24 mouse cellular contexts compared by ENCODE assay signal in the genomic region with DNA sequence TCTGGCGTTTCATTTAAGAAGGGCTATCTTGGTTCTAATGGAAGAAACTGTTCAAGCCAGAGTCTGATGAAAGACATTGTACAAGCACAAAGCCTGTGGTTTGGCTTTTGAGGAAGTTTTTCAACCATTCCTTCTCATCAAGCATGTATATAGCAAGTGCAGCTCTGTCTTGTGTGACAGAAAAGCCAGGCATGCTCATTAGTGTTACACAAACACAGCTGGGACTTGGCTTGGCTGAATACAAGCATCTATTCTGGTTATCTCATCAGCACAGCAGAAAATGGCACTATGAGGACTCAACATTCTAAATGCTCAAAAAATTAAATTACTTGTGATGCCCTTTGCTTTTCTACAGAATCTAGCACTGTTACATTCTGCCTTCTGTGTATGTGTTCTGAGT.
"Had no signal": no experiment of that assay in that cellular context is flagged by ENCODE, and none has a peak within 500 bp of the region (broad histone marks: within the 10 kb centered on the region; RNA-seq: fewer than 3 reads in every experiment).

No protein-coding gene starts in this region.

- H3K9ac ChIP-seq: limb, embryonic 12.5 days; limb, embryonic 15.5 days; liver, embryonic 14.5 days; liver, postnatal 0 days; lung, embryonic 14.5 days; midbrain, embryonic 12.5 days; midbrain, embryonic 15.5 days; neural tube, embryonic 12.5 days; neural tube, embryonic 15.5 days; stomach, embryonic 15.5 days had no signal

- H3K4me1 ChIP-seq: limb, embryonic 12.5 days; limb, embryonic 15.5 days; midbrain, embryonic 12.5 days; midbrain, embryonic 15.5 days; neural tube, embryonic 12.5 days; neural tube, embryonic 15.5 days; stomach, embryonic 15.5 days had no signal

- H3K4me2 ChIP-seq: limb, embryonic 12.5 days; limb, embryonic 15.5 days; liver, embryonic 11.5 days; lung, embryonic 14.5 days; midbrain, embryonic 12.5 days; midbrain, embryonic 15.5 days; neural tube, embryonic 12.5 days; neural tube, embryonic 15.5 days; stomach, embryonic 15.5 days had no signal

- H3K9me3 ChIP-seq: limb, embryonic 15.5 days; neural tube, embryonic 12.5 days; neural tube, embryonic 15.5 days; stomach, embryonic 15.5 days had no signal

- H3K27ac ChIP-seq: kidney, postnatal 0 days; layer of hippocampus, adult 2 months; limb, embryonic 12.5 days; limb, embryonic 15.5 days; liver, embryonic 14.5 days; macrophage; midbrain, embryonic 12.5 days; midbrain, embryonic 15.5 days; neural tube, embryonic 12.5 days; neural tube, embryonic 15.5 days; stomach, embryonic 15.5 days had no signal

- ATAC-seq: liver, postnatal 0 days; lung, postnatal 0 days; midbrain, embryonic 15.5 days had no signal

- H3K36me3 ChIP-seq: limb, embryonic 12.5 days; limb, embryonic 15.5 days; midbrain, embryonic 15.5 days; stomach, embryonic 15.5 days had no signal

- H3K4me3 ChIP-seq: layer of hippocampus, adult 2 months; limb, embryonic 12.5 days; limb, embryonic 15.5 days; midbrain, embryonic 12.5 days; midbrain, embryonic 15.5 days; neural tube, embryonic 12.5 days; neural tube, embryonic 15.5 days; stomach, embryonic 15.5 days had no signal

- H3K27me3 ChIP-seq: limb, embryonic 12.5 days; limb, embryonic 15.5 days; midbrain, embryonic 12.5 days; midbrain, embryonic 15.5 days; neural tube, embryonic 12.5 days; neural tube, embryonic 15.5 days; stomach, embryonic 15.5 days had no signal

- DNase-seq: kidney, adult 2 months; kidney, postnatal 25 days; layer of hippocampus, adult 9-11 months; left cerebral cortex, postnatal 4 days; liver, postnatal 0 days; lung, embryonic 14.5 days; right cerebral cortex, adult 18-20 months; right cerebral cortex, postnatal 14 days; spleen, adult 18-20 months; thymus, adult 18-20 months; thymus, postnatal 4 days had no signal
